Mouse (Mus musculus): ENCODE data around the gene Yif1b. TPM values are rescaled to one million over a fixed set of nuclear protein-coding genes. Genes with fewer than 3 reads are reported as not detected.

The Yif1b gene
- polyA plus RNA-seq, 1 experiment from 2014 or later, result 126 TPM

- peak overlapping the region; percentile 18; the same call in 1 of the 2 replicates for H3K4me3 ChIP-seq (ENCODE audit: low read length)
These were observed 54.4 kb downstream of the Yif1b start for GRCm38 (mm10) chr7:29292458-29293098.

GRCm38 (mm10) chr7:29293131-29294065 is 55.3 kb downstream of the Yif1b start:
- Histone ChIP-seq H3K27ac (ENCODE audit: low read length) (peak overlapping the region; percentile 85), H3K36me3 (ENCODE audit: control insufficient read depth, insufficient read depth, low read length) (no peaks in the 10 kb centered on the region; the same call in 1 of the 2 replicates), H3K9me3 (ENCODE audit: control insufficient read depth, low read length) (no peaks in the 10 kb centered on the region), H3K4me1 (replicated peaks; ENCODE audit: control insufficient read depth, insufficient read depth, low read length) (peaks cover 23% of the 10 kb centered on the region), H3K4me3 (ENCODE audit: low read length) (no peak overlapping the region), H3K4me2 (ENCODE audit: low read depth, low read length) (0 out of 2 replicates have a peak overlapping the region, but pooled peaks have one; percentile 82), H3K27me3 (ENCODE audit: control insufficient read depth, insufficient read depth, low read depth, low read length) (no peaks in the 10 kb centered on the region), H3K9ac (ENCODE audit: low read length) (peak overlapping the region; percentile 4)
- peak; percentile 50 for ATAC-seq (ENCODE audit: low read depth)
- WGBS, result 30% methylated on average over 19 of the region's 19 CpGs

More at GRCm38 (mm10) chr7:29292458-29293098, 54.4 kb downstream of the Yif1b start:
- H3K4me2 ChIP-seq (ENCODE audit: low read depth, low read length), result peak overlapping the region; percentile 82
- ATAC-seq (ENCODE audit: low read depth), result no peak
- H3K27ac ChIP-seq (ENCODE audit: low read length), result peak overlapping the region; percentile 85
- H3K9ac ChIP-seq (ENCODE audit: low read length), result peak overlapping the region; percentile 46
- no peaks in the 10 kb centered on the region; the same call in 1 of the 2 replicates for H3K36me3 ChIP-seq (ENCODE audit: control insufficient read depth, insufficient read depth, low read length)
- no peaks in the 10 kb centered on the region for H3K9me3 ChIP-seq (ENCODE audit: control insufficient read depth, low read length)
- peaks cover 23% of the 10 kb centered on the region for H3K4me1 ChIP-seq (replicated peaks; ENCODE audit: control insufficient read depth, insufficient read depth, low read length)
- no peaks in the 10 kb centered on the region for H3K27me3 ChIP-seq (ENCODE audit: control insufficient read depth, insufficient read depth, low read depth, low read length)
- WGBS, result 11% methylated on average over 8 of the region's 8 CpGs

- Histone ChIP-seq H3K4me1 (replicated peaks; ENCODE audit: control insufficient read depth, insufficient read depth, low read length) (peaks cover 19% of the 10 kb centered on the region), H3K9me3 (ENCODE audit: control insufficient read depth, low read length) (no peaks in the 10 kb centered on the region), H3K4me2 (ENCODE audit: low read depth, low read length) (no peak overlapping the region), H3K9ac (ENCODE audit: low read length) (no peak overlapping the region), H3K27ac (ENCODE audit: low read length) (peak overlapping the region; percentile 85), H3K27me3 (ENCODE audit: control insufficient read depth, insufficient read depth, low read depth, low read length) (no peaks in the 10 kb centered on the region), H3K36me3 (ENCODE audit: control insufficient read depth, insufficient read depth, low read length) (no peaks in the 10 kb centered on the region; the same call in 1 of the 2 replicates), H3K4me3 (ENCODE audit: low read length) (no peak overlapping the region)
- ATAC-seq (ENCODE audit: low read depth), result no peak
- WGBS, result 70% methylated on average over 13 of the region's 13 CpGs
These were observed 56.1 kb downstream of the Yif1b start for GRCm38 (mm10) chr7:29294111-29294761.

GRCm38 (mm10) chr7:29295861-29296647 is 57.9 kb downstream of the Yif1b start:
- no peak overlapping the region for H3K9ac ChIP-seq (ENCODE audit: low read length)
- ATAC-seq (ENCODE audit: low read depth), result no peak
- H3K36me3 ChIP-seq (ENCODE audit: control insufficient read depth, insufficient read depth, low read length), result no peaks in the 10 kb centered on the region; the same call in 1 of the 2 replicates
- peaks cover 19% of the 10 kb centered on the region for H3K4me1 ChIP-seq (replicated peaks; ENCODE audit: control insufficient read depth, insufficient read depth, low read length)
- 67% methylated on average over 24 of the region's 24 CpGs for WGBS
- no peaks in the 10 kb centered on the region for H3K9me3 ChIP-seq (ENCODE audit: control insufficient read depth, low read length)
- H3K27me3 ChIP-seq (ENCODE audit: control insufficient read depth, insufficient read depth, low read depth, low read length), result no peaks in the 10 kb centered on the region
- peak overlapping the region; percentile 42 for H3K27ac ChIP-seq (ENCODE audit: low read length)
- no peak overlapping the region for H3K4me3 ChIP-seq (ENCODE audit: low read length)
- no peak overlapping the region for H3K4me2 ChIP-seq (ENCODE audit: low read depth, low read length)

GRCm38 (mm10) chr7:29296998-29297397 is 58.9 kb downstream of the Yif1b start:
- no peak overlapping the region for H3K9ac ChIP-seq (ENCODE audit: low read length)
- H3K36me3 ChIP-seq (ENCODE audit: control insufficient read depth, insufficient read depth, low read length), result no peaks in the 10 kb centered on the region; the same call in 1 of the 2 replicates
- 11% methylated on average over 10 of the region's 10 CpGs for WGBS
- H3K4me1 ChIP-seq (replicated peaks; ENCODE audit: control insufficient read depth, insufficient read depth, low read length), result peaks cover 16% of the 10 kb centered on the region
- H3K4me2 ChIP-seq (ENCODE audit: low read depth, low read length), result no peak overlapping the region
- no peak overlapping the region for H3K4me3 ChIP-seq (ENCODE audit: low read length)
- H3K9me3 ChIP-seq (ENCODE audit: control insufficient read depth, low read length), result no peaks in the 10 kb centered on the region
- H3K27ac ChIP-seq (ENCODE audit: low read length), result no peak overlapping the region
- ATAC-seq (ENCODE audit: low read depth), result no peak
- no peaks in the 10 kb centered on the region for H3K27me3 ChIP-seq (ENCODE audit: control insufficient read depth, insufficient read depth, low read depth, low read length)

Other genes starting within 250 kb of the Yif1b start
- 0.44 and 0.58 TPM in 2 replicates for gene Ryr1, start 113.2 kb upstream of the Yif1b start, polyA plus RNA-seq (2015; fragmentation: Nextera tagmentation; extraction: Ambion mirVana)
- gene Rasgrp4, start 103.5 kb upstream of the Yif1b start, polyA plus RNA-seq (2015; fragmentation: Nextera tagmentation; extraction: Ambion mirVana), result 1.4 and 2.3 TPM in 2 replicates
- 17.6 and 21.0 TPM in 2 replicates for gene Fam98c, start 82.1 kb upstream of the Yif1b start, polyA plus RNA-seq (2015; fragmentation: Nextera tagmentation; extraction: Ambion mirVana)
- gene Ggn, start 68.1 kb upstream of the Yif1b start, polyA plus RNA-seq (2015; fragmentation: Nextera tagmentation; extraction: Ambion mirVana), result 0.67 and 1.5 TPM in 2 replicates
- gene Spred3, start 67.9 kb upstream of the Yif1b start, polyA plus RNA-seq (2015; fragmentation: Nextera tagmentation; extraction: Ambion mirVana), result 1.2 and 2.0 TPM in 2 replicates
- gene Psmd8, start 57.6 kb upstream of the Yif1b start, polyA plus RNA-seq (2015; fragmentation: Nextera tagmentation; extraction: Ambion mirVana), result 256 and 273 TPM in 2 replicates
- gene Catsperg1, start 24.3 kb upstream of the Yif1b start, polyA plus RNA-seq (2015; fragmentation: Nextera tagmentation; extraction: Ambion mirVana), result 1.1 and 1.7 TPM in 2 replicates
- 1.6 and 2.9 TPM in 2 replicates for gene Kcnk6, start 5.8 kb upstream of the Yif1b start, polyA plus RNA-seq (2015; fragmentation: Nextera tagmentation; extraction: Ambion mirVana)
- 21.9 and 32.5 TPM in 2 replicates for gene 2200002D01Rik, start 10.1 kb downstream of the Yif1b start, polyA plus RNA-seq (2015; fragmentation: Nextera tagmentation; extraction: Ambion mirVana)
- 309 and 317 TPM in 2 replicates for gene Spint2, start 43.6 kb downstream of the Yif1b start, polyA plus RNA-seq (2015; fragmentation: Nextera tagmentation; extraction: Ambion mirVana)
- 157 and 162 TPM in 2 replicates for gene Ppp1r14a, start 51.0 kb downstream of the Yif1b start, polyA plus RNA-seq (2015; fragmentation: Nextera tagmentation; extraction: Ambion mirVana)
- 8.1 and 8.7 TPM in 2 replicates for gene Dpf1, start 65.6 kb downstream of the Yif1b start, polyA plus RNA-seq (2015; fragmentation: Nextera tagmentation; extraction: Ambion mirVana)

Data from lung, embryonic 16.5 days (tissue).